Mouse (Mus musculus) cerebellum, postnatal 25 days (tissue): ENCODE results near the gene Mfsd6.
A peak's percentile ranks its signal among the peaks of the same experiment; 100 is the strongest.

Source experiments
- DNase-seq, 2 experiments: peaks; one replicate each; pipeline ENCODE4 v3.0.0; 2021; ENCODE audit warnings: mixed read lengths in 2 of 2

Mfsd6 gene

GRCm38 (mm10) chr1:52638101-52638500 is 89.2 kb downstream of the Mfsd6 start:
- no peak for DNase-seq

- DNase-seq = no peak
Observed at GRCm38 (mm10) chr1:52635932-52636331, 91.3 kb downstream of the Mfsd6 start.

GRCm38 (mm10) chr1:52634251-52634650 is 93.0 kb downstream of the Mfsd6 start:
- DNase-seq = no peak

GRCm38 (mm10) chr1:52631570-52631969 is 95.7 kb downstream of the Mfsd6 start:
- DNase-seq = no peak

GRCm38 (mm10) chr1:52630937-52631299 is 96.3 kb downstream of the Mfsd6 start:
- no peak for DNase-seq

- peak; percentile 96 for DNase-seq
Observed at GRCm38 (mm10) chr1:52630248-52630936, 96.9 kb downstream of the Mfsd6 start, which contains the start of gene Nemp2. Nemp2 (plus strand) TSS chr1:52630703.

- DNase-seq = no peak
Observed at GRCm38 (mm10) chr1:52620442-52620841, 106.8 kb downstream of the Mfsd6 start.

GRCm38 (mm10) chr1:52618217-52618616 is 109.0 kb downstream of the Mfsd6 start:
- no peak for DNase-seq

GRCm38 (mm10) chr1:52608486-52608885 is 118.8 kb downstream of the Mfsd6 start:
- no peak for DNase-seq

- DNase-seq = no peak
Observed at GRCm38 (mm10) chr1:52607700-52608099, 119.6 kb downstream of the Mfsd6 start.
